Mouse (Mus musculus) naive thymus-derived CD4-positive, alpha-beta T cell, adult 5 months (primary cell): Measurements from ENCODE around the gene Tmem233. TPM values are rescaled to one million over a fixed set of nuclear protein-coding genes. Genes with fewer than 3 reads are reported as not detected.

ENCODE experiments used
- polyA plus RNA-seq: library from polyadenylated mRNA; unstranded; fragments of 100-300 nt; shearing (Covaris generic); gene quantifications from one replicate; pipeline ENCODE4 v1.2.1, GENCODE M21; 2017

Gene Tmem233
- not detected for polyA plus RNA-seq

DNA sequence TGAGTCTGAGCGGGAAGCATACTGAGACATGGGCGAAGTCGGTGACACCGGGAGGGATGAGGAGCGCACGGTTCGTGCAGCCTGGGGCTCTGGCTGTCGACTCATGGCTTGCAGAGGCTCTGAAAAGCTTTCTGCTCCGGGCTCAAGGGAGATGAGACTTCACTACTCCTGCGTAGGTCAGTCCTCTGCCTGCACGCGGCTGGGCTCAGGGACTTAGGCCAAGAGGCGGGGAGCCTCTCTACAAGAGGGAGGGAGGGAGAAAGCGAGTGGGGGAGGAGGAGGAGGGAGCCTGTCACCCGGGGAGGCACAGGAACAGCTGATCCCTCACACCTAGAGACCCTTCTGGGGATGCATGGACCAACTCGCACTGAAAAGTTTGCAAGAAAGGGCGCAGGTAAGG lies at the start of gene Tmem233:
Gene Tmem233, minus strand, starts transcription at position 164 of the 400 bp plus-strand sequence.

DNA sequence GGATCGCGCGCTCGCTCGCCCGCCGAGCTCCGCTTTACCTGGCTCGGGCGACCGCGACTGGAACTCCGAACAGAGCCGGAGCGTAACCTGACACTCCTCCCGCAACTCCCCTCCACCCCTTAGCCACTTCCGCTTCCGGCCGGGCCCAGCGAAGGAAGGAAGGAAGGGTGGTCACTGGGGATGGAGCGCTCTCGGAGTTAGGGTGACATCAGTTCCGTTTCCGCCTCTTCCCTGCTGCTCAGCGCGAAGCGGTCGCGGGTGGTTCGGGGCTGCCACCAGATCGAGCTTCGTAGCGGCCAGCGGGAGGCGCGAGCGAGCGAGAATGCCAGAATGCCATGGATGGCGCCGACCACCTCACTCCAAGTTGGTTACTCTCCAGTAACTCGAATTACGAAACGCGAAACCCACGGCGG lies 58.7 kb downstream of the Tmem233 start, which contains the start of gene Prkab1:
Gene Prkab1, minus strand, starts transcription at position 182 of the 413 bp plus-strand sequence.

Other genes starting within 250 kb of the Tmem233 start
- 1.4 TPM for gene Cit, start 238.0 kb downstream of the Tmem233 start, polyA plus RNA-seq
- gene Prkab1, start 58.7 kb downstream of the Tmem233 start, polyA plus RNA-seq: 68.7 TPM
- gene Ccdc60, start 205.7 kb upstream of the Tmem233 start, polyA plus RNA-seq: not detected